Mouse (Mus musculus): ENCODE measurements around the gene Aebp2.

DNA sequence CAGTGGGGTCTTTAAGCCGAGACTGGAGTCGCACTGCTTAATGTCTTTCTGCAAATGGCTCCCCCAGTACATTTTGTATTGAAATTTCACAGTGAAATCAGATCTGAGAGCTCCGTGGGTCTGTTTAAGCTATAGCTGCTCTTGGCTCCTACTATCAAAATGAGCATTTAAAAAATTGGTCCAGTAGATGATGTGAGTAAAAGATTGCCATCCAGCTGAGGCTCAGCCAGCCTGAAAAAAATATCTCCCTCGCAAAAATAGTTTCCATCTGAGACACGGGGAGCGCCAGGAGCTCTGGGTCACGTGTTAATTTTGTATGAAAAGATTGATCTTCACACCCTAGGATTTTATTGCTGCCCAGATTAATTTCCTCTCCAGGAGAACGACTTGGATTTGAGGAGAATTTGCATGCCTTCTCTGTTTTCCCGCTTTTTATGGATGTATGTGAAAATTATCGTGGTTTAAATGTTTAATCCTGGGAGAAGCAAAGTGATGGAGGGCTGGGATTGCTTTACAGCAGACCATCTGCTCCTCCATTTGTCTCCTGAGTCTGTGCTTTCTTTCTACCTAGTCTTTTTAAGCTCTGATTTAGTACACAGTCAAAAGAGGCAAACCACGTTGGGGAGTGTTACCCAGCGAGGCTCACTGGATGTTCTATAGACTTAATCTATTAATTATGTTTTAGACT, 73.9 kb downstream of the Aebp2 start:
- TF ChIP-seq GABPA (IDR thresholded peaks at IDR 0.05; ENCODE audit: low read depth, low read length) (no peak), TCF12 (IDR thresholded peaks at IDR 0.05; ENCODE audit: low read depth, low read length) (no peak), MAX (IDR thresholded peaks at IDR 0.05; ENCODE audit: low read length) (no peak), ELF1 (IDR thresholded peaks at IDR 0.05; ENCODE audit: low read depth, low read length) (no peak), CHD2 (IDR thresholded peaks at IDR 0.05; ENCODE audit: low read length) (no peak), BHLHE40 (IDR thresholded peaks at IDR 0.05; ENCODE audit: borderline replicate concordance, low read depth, low read length) (no peak), POLR2A (IDR thresholded peaks at IDR 0.05; ENCODE audit: control insufficient read depth in 1 of 2, insufficient read depth in 1 of 2, low read depth in 1 of 2, low read length in 2 of 2, poor library complexity in 1 of 2) (no peak), CTCF (IDR thresholded peaks at IDR 0.05 in 2 of 3, conservative IDR thresholded peaks at IDR 0.05 in 1 of 3; ENCODE audit: control insufficient read depth in 1 of 3, insufficient read depth in 1 of 3, low read depth in 2 of 3, low read length in 3 of 3, poor library complexity in 1 of 3, severe bottlenecking in 1 of 3) (no peak), NRF1 (IDR thresholded peaks at IDR 0.05; ENCODE audit: insufficient read depth, low read depth, low read length, poor library complexity, severe bottlenecking) (no peak), HCFC1 (IDR thresholded peaks at IDR 0.05; ENCODE audit: low read depth, low read length) (no peak), USF2 (IDR thresholded peaks at IDR 0.05; ENCODE audit: borderline replicate concordance in 1 of 2, insufficient read depth in 1 of 2, low read depth in 1 of 2, low read length in 2 of 2) (no peak)

All from MEL (cell line).